Mouse (Mus musculus) heart, postnatal 36 days (tissue): Measurements from ENCODE around the gene Filip1l. TPM values are rescaled to one million over a fixed set of nuclear protein-coding genes. Genes with fewer than 3 reads are reported as not detected.
A peak's percentile ranks its signal among the peaks of the same experiment; 100 is the strongest.

Experiments used
- DNase-seq, 2 experiments: peaks; one replicate each; pipeline ENCODE4 v3.0.0; 2021 to 2022
- intact Hi-C: fragments of 180-260 bp; cut with DNase I; formaldehyde crosslinking; loops from one replicate; pipeline ENCODE4 v1.15.1; 2025
- total RNA-seq, 2 experiments: library from RNA; stranded (reverse); gene quantifications; 2 replicates each; pipeline ENCODE4 v1.2.3; 2021

Gene Filip1l
- total RNA-seq, 2 experiments from 2014 or later: 35.4 to 37.8 TPM

GRCm38 (mm10) chr16:57509099-57509498 lies 156.2 kb downstream of the Filip1l start:
- DNase-seq: no peak
- intact Hi-C loops: no loop called here

GRCm38 (mm10) chr16:57513562-57513961 lies 160.7 kb downstream of the Filip1l start:
- DNase-seq: no peak
- intact Hi-C loops: no loop called here

GRCm38 (mm10) chr16:57514371-57514770 lies 161.5 kb downstream of the Filip1l start:
- intact Hi-C loops: no loop called here
- DNase-seq: no peak

GRCm38 (mm10) chr16:57515636-57516035 lies 162.7 kb downstream of the Filip1l start:
- DNase-seq: no peak
- intact Hi-C loops: no loop called here

- no peak for DNase-seq
Observed at GRCm38 (mm10) chr16:57525046-57525445, 172.2 kb downstream of the Filip1l start.

GRCm38 (mm10) chr16:57525476-57525875 lies 172.6 kb downstream of the Filip1l start:
- no peak for DNase-seq
- intact Hi-C loops: no loop called here

More at GRCm38 (mm10) chr16:57525046-57525445, 172.2 kb downstream of the Filip1l start:
- intact Hi-C loops: no loop called here

GRCm38 (mm10) chr16:57526893-57527292 lies 174.0 kb downstream of the Filip1l start:
- no peak for DNase-seq
- intact Hi-C loops: no loop called here

- DNase-seq: no peak
- intact Hi-C loops: no loop called here
Observed at GRCm38 (mm10) chr16:57528457-57528856, 175.6 kb downstream of the Filip1l start.

- intact Hi-C loops: loop anchor here (5.0 kb wide), 2 partner anchors 43 to 47 kb away; no protein-coding TSS in a partner anchor
- no peak for DNase-seq
Observed at GRCm38 (mm10) chr16:57530547-57530946, 177.7 kb downstream of the Filip1l start.

- DNase-seq: no peak
- intact Hi-C loops: loop anchor here (5.0 kb wide), 2 partner anchors 45 kb away; no protein-coding TSS in a partner anchor
Observed at GRCm38 (mm10) chr16:57532081-57532493, 179.2 kb downstream of the Filip1l start.

GRCm38 (mm10) chr16:57534365-57534764 lies 181.5 kb downstream of the Filip1l start:
- intact Hi-C loops: loop anchor here (5.0 kb wide), 2 partner anchors 43 to 47 kb away; no protein-coding TSS in a partner anchor
- DNase-seq: no peak

GRCm38 (mm10) chr16:57534811-57535210 lies 181.9 kb downstream of the Filip1l start:
- intact Hi-C loops: loop anchor here (5.0 kb wide), 2 partner anchors 42 to 48 kb away; no protein-coding TSS in a partner anchor
- no peak for DNase-seq

- intact Hi-C loops: no loop called here
- DNase-seq: no peak
Observed at GRCm38 (mm10) chr16:57536511-57536910, 183.6 kb downstream of the Filip1l start.

GRCm38 (mm10) chr16:57543243-57543642 lies 190.3 kb downstream of the Filip1l start:
- DNase-seq: no peak
- intact Hi-C loops: no loop called here

GRCm38 (mm10) chr16:57544441-57544840 lies 191.5 kb downstream of the Filip1l start:
- DNase-seq: no peak
- intact Hi-C loops: no loop called here

GRCm38 (mm10) chr16:57546355-57546754 lies 193.5 kb downstream of the Filip1l start:
- intact Hi-C loops: loop anchor here (5.0 kb wide), 1 partner anchor 124 kb away; no protein-coding TSS in a partner anchor
- no peak for DNase-seq

- intact Hi-C loops: loop anchor here (5.0 kb wide), 1 partner anchor 126 kb away; no protein-coding TSS in a partner anchor
- no peak for DNase-seq
Observed at GRCm38 (mm10) chr16:57548608-57549007, 195.7 kb downstream of the Filip1l start.

- intact Hi-C loops: loop anchor here (5.0 kb wide), 1 partner anchor 127 kb away; no protein-coding TSS in a partner anchor
- peak; percentile 87 to 88 for DNase-seq
Observed at GRCm38 (mm10) chr16:57549061-57550037, 196.5 kb downstream of the Filip1l start.

GRCm38 (mm10) chr16:57550088-57550487 lies 197.2 kb downstream of the Filip1l start:
- intact Hi-C loops: no loop called here

GRCm38 (mm10) chr16:57550817-57551216 lies 197.9 kb downstream of the Filip1l start:
- intact Hi-C loops: no loop called here

More at GRCm38 (mm10) chr16:57550088-57550487, 197.2 kb downstream of the Filip1l start:
- no peak for DNase-seq

GRCm38 (mm10) chr16:57551617-57552016 lies 198.7 kb downstream of the Filip1l start:
- intact Hi-C loops: no loop called here
- no peak for DNase-seq

More at GRCm38 (mm10) chr16:57550817-57551216, 197.9 kb downstream of the Filip1l start:
- DNase-seq: no peak
